Mouse (Mus musculus) right cerebral cortex, postnatal 36 days (tissue): Measurements from ENCODE around the gene 4921504E06Rik.

ENCODE experiments used
- DNase-seq, 2 experiments: peaks; one replicate each; pipeline ENCODE4 v3.0.0; 2022; ENCODE audit warnings: low spot score in 2 of 2, mixed read lengths in 1 of 2

Gene 4921504E06Rik

GRCm38 (mm10) chr2:19419686-19420345, 133.9 kb downstream of the 4921504E06Rik start:
- no peak for DNase-seq

GRCm38 (mm10) chr2:19416066-19416465, 137.6 kb downstream of the 4921504E06Rik start:
- DNase-seq = no peak

GRCm38 (mm10) chr2:19415063-19415521, 138.6 kb downstream of the 4921504E06Rik start:
- DNase-seq = peak in 1 of 2 experiments; percentile 26

- peak; percentile 20 to 26 for DNase-seq
These were observed 139.3 kb downstream of the 4921504E06Rik start for GRCm38 (mm10) chr2:19414222-19414965.
